Mouse (Mus musculus) megakaryocyte, embryonic 14.5 days (primary cell): ENCODE results near the gene Tmem223.

Experiments
- FLI1 ChIP-seq: IDR thresholded peaks from 2 replicates; pipeline ENCODE4 v1.6.1; 2012; ENCODE audit warnings: low read length, inconsistent platforms, mixed read lengths
- GATA1 ChIP-seq: IDR thresholded peaks from 3 replicates; pipeline ENCODE4 v1.6.1; 2012; ENCODE audit warnings: mixed read lengths, low read length, inconsistent platforms, borderline replicate concordance

GRCm38 (mm10) chr19:8821146-8821545, 50.4 kb downstream of the Tmem223 start:
- no peak for TF ChIP-seq GATA1
- TF ChIP-seq FLI1, result no peak
